Mouse (Mus musculus): ENCODE data around the gene Rasip1. TPM values are rescaled to one million over a fixed set of nuclear protein-coding genes. Genes with fewer than 3 reads are reported as not detected.

The Rasip1 gene
- polyA plus RNA-seq, 1 experiment from 2014 or later, result 43.3 TPM

GRCm38 (mm10) chr7:45677627-45678295, 50.5 kb downstream of the Rasip1 start:
- H3K4me1 ChIP-seq (ENCODE audit: insufficient read depth, low read depth, low read length), result peaks cover 11% of the 10 kb centered on the region; the same call in 1 of the 2 replicates
- TF ChIP-seq CTCF (IDR thresholded peaks at IDR 0.05), result no peak
- TF ChIP-seq EP300 (IDR thresholded peaks at IDR 0.05), result no peak
- H3K4me2 ChIP-seq (replicated peaks; ENCODE audit: low read depth, low read length), result no peak overlapping the region
- no peaks in the 10 kb centered on the region for H3K27me3 ChIP-seq (replicated peaks; ENCODE audit: insufficient read depth, low read length)
- no peak overlapping the region for H3K4me3 ChIP-seq (ENCODE audit: low read depth, low read length)
- no peak overlapping the region for H3K9ac ChIP-seq (replicated peaks; ENCODE audit: low read depth)
- no peaks in the 10 kb centered on the region for H3K36me3 ChIP-seq (ENCODE audit: insufficient read depth, low read length)
- DNase-seq (ENCODE audit: low spot score) (no peak), ATAC-seq (no peak)
- 48% methylated on average over 7 of the region's 7 CpGs for WGBS
- H3K9me3 ChIP-seq (ENCODE audit: low read length), result no peaks in the 10 kb centered on the region
- no peak overlapping the region for H3K27ac ChIP-seq (ENCODE audit: low read length)

DNA sequence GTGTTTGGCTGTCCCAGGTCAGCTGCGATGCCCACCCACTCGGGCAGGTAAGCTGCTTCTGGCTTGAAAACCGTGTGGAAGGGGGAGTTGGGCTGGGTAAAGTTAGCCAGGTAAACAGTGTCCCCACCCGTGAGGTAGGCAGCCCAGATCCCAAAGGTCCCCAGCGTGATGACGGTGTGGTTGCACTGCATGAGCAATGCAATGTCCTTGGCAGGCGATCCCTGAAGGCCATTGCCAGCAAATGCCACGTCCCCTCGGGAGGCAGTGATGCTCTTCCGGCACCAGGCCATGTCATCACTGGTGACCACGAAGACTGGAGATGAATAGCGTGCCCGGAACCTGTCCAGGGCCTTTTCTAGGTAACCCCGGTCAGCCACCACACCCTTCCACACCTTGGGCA, 51.2 kb downstream of the Rasip1 start:
- peaks cover 11% of the 10 kb centered on the region; the same call in 1 of the 2 replicates for H3K4me1 ChIP-seq (ENCODE audit: insufficient read depth, low read depth, low read length)
- DNase-seq (ENCODE audit: low spot score), result no peak
- no peaks in the 10 kb centered on the region for H3K27me3 ChIP-seq (replicated peaks; ENCODE audit: insufficient read depth, low read length)
- no peak overlapping the region for H3K27ac ChIP-seq (ENCODE audit: low read length)
- no peaks in the 10 kb centered on the region for H3K9me3 ChIP-seq (ENCODE audit: low read length)
- ATAC-seq, result no peak
- no peak for TF ChIP-seq EP300 (IDR thresholded peaks at IDR 0.05)
- no peak for TF ChIP-seq CTCF (IDR thresholded peaks at IDR 0.05)
- no peak overlapping the region for H3K9ac ChIP-seq (replicated peaks; ENCODE audit: low read depth)
- H3K4me2 ChIP-seq (replicated peaks; ENCODE audit: low read depth, low read length), result no peak overlapping the region
- H3K36me3 ChIP-seq (ENCODE audit: insufficient read depth, low read length), result no peaks in the 10 kb centered on the region
- no peak overlapping the region for H3K4me3 ChIP-seq (ENCODE audit: low read depth, low read length)
- WGBS, result 94% methylated on average over 14 of the region's 14 CpGs

DNA sequence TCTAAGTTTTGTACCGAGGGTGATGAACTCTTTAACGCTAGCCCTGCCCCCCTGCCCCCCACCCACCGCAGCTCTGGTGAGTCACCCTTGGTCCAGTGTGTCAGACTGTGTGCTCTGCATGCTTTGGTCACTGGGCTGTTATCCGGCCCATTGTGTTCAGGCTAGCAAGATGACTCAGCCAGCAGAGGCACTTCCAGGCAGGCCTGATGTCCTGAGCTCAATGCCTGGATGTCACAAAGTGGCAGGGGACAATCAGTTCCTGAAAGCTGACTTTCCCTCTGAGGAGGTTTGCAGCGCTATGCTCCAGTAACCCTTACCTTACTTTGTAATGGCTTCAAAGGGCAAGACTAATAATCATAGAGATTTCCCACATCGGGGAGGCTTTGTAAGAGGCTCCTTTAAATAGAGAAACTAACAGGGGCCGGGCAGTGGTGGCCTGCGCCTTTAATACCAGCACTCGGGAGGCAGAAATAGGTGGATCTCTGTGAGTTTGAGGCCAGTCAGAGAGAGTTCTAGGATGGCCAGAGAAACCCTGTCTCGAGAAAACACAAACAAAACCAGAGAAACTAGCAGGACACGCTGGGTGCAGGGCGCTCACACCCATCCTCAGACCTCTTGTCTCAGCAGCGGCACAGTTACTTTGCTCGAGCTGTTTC, 52.8 kb downstream of the Rasip1 start:
- ATAC-seq, result peak; percentile 82
- no peaks in the 10 kb centered on the region for H3K9me3 ChIP-seq (ENCODE audit: low read length)
- peaks cover 11% of the 10 kb centered on the region; the same call in 1 of the 2 replicates for H3K4me1 ChIP-seq (ENCODE audit: insufficient read depth, low read depth, low read length)
- TF ChIP-seq EP300 (IDR thresholded peaks at IDR 0.05) (peak; percentile 85), CTCF (IDR thresholded peaks at IDR 0.05) (no peak)
- H3K36me3 ChIP-seq (ENCODE audit: insufficient read depth, low read length), result no peaks in the 10 kb centered on the region
- H3K27me3 ChIP-seq (replicated peaks; ENCODE audit: insufficient read depth, low read length), result no peaks in the 10 kb centered on the region
- no peak overlapping the region for H3K4me2 ChIP-seq (replicated peaks; ENCODE audit: low read depth, low read length)
- WGBS, result 58% methylated on average over 14 of the region's 14 CpGs
- H3K4me3 ChIP-seq (ENCODE audit: low read depth, low read length), result no peak overlapping the region
- H3K27ac ChIP-seq (ENCODE audit: low read length), result peak overlapping the region; percentile 33
- DNase-seq (ENCODE audit: low spot score), result peak; percentile 80
- H3K9ac ChIP-seq (replicated peaks; ENCODE audit: low read depth), result no peak overlapping the region

DNA sequence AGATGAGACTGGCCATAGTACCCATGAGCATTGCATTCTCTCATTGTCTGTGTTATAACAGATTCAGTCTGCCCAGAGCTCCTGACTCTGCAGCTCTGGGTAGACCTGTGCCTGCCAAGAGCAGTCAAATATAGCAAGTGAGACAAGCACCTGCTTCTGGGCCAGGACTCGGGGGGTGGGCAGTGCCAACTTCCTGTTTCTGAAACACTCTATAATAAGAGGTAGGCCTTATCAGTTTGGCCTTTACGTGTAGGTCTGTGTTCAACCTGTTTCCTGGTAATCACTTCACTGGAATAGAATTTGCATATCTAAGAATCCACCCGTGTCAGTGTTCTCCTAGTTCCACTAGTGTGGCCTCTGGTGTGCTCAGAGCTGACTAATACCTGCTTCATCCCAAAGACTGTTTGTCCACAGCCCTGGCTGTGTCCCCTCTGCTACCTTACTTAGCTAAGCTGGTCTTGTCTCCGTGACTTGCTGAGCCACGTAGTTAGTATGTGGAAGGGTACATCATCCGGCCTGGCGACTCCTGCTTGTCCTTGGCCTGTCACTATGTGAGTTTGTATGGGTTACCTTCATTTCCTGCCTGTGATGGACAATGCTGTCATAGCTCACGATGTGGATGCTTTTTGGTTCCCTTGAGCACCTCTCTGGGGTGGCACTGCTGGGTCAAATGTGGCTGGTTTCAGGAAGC, 53.9 kb downstream of the Rasip1 start:
- Histone ChIP-seq H3K36me3 (ENCODE audit: insufficient read depth, low read length) (no peaks in the 10 kb centered on the region), H3K9me3 (ENCODE audit: low read length) (no peaks in the 10 kb centered on the region), H3K4me3 (ENCODE audit: low read depth, low read length) (no peak overlapping the region), H3K4me1 (ENCODE audit: insufficient read depth, low read depth, low read length) (peaks cover 11% of the 10 kb centered on the region; the same call in 1 of the 2 replicates), H3K27ac (ENCODE audit: low read length) (peak overlapping the region; percentile 89), H3K4me2 (replicated peaks; ENCODE audit: low read depth, low read length) (no peak overlapping the region), H3K9ac (replicated peaks; ENCODE audit: low read depth) (no peak overlapping the region), H3K27me3 (replicated peaks; ENCODE audit: insufficient read depth, low read length) (no peaks in the 10 kb centered on the region)
- DNase-seq (ENCODE audit: low spot score) (peak; percentile 76), ATAC-seq (peak; percentile 43)
- TF ChIP-seq CTCF (IDR thresholded peaks at IDR 0.05) (no peak), EP300 (IDR thresholded peaks at IDR 0.05) (peak; percentile 13; the same call in 1 of the 2 replicates)
- WGBS, result 48% methylated on average over 8 of the region's 8 CpGs

DNA sequence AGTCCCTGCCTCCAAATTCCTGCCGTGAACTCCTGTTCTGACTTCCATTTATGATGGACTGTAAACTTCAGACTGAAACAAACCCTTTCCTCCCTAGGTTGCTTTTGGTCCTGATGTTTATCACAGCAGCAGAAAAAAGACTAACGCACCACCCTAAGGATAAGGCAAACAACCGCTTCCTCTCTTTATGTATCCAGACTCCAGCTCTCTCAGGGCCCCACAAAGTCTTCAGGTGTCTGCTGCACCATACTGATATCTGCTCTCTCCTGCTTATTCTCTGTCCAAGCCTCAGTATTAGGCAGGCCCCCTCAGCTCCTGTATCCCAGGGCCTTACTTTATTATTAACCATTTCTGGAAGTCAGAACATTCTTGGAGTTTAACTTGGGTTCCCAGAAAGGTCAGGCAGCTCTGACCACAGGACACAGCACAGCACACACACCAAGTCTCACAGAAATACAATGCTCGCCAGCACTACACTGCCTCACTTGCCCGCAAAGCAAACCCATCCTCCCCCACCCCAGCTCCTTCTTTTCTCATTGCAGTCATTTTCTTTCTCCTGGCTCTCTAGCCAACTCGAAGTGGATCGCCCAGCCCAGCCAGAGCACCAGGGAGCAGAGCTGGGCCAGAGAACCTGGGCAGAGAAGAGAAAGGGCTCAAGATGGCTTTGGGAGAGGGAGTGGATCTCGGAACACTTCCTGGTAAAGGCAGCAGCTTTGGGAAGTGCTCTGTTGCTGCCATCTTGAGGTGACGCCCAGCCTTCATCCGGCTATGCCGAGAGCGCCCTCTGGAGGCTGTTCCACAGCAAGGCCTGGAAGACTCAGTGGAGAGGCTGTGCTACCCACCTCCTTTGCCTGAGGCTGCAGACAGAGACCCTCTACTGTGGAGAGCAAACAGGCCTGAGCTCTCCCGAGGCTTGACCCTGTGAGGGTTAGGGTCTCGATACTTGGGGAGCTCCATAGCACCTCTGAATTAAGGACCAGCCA, 55.1 kb downstream of the Rasip1 start:
- Histone ChIP-seq H3K4me2 (replicated peaks; ENCODE audit: low read depth, low read length) (peak overlapping the region; percentile 38), H3K9ac (replicated peaks; ENCODE audit: low read depth) (no peak overlapping the region), H3K27me3 (replicated peaks; ENCODE audit: insufficient read depth, low read length) (no peaks in the 10 kb centered on the region), H3K4me1 (ENCODE audit: insufficient read depth, low read depth, low read length) (peaks cover 11% of the 10 kb centered on the region; the same call in 1 of the 2 replicates), H3K27ac (ENCODE audit: low read length) (peak overlapping the region; percentile 89), H3K4me3 (ENCODE audit: low read depth, low read length) (no peak overlapping the region), H3K9me3 (ENCODE audit: low read length) (no peaks in the 10 kb centered on the region), H3K36me3 (ENCODE audit: insufficient read depth, low read length) (no peaks in the 10 kb centered on the region)
- DNase-seq (ENCODE audit: low spot score), result peak; percentile 94
- TF ChIP-seq EP300 (IDR thresholded peaks at IDR 0.05), result peak; percentile 51
- TF ChIP-seq CTCF (IDR thresholded peaks at IDR 0.05), result peak; percentile 99
- ATAC-seq, result peak; percentile 68
- 28% methylated on average over 14 of the region's 14 CpGs for WGBS
